In the genomic region with DNA sequence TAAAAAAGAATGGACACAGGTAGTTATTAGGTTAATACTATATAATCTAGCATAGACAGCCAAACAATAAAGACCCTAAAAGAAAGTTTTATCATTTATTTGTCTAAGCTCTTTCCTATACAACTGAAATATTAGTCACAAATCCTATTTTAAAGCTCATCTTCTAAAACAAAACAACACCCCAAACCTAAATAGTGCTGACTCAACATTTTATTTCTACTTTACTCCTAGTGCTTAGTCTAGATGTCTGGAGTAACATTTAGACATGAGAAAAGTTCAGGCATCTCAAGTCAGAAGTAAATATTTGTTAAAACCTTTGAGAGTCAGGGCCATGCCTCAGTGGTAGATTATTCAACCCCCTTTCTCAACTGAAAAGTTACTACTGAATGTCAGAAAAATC, we compare ENCODE assay signal across 35 mouse cellular contexts.
"Had no signal": no experiment of that assay in that cellular context is flagged by ENCODE, and none has a peak within 500 bp of the region (broad histone marks: within the 10 kb centered on the region; RNA-seq: fewer than 3 reads in every experiment).

No protein-coding gene starts in this region.

- H3K27me3 ChIP-seq: heart, embryonic 12.5 days; heart, embryonic 13.5 days; heart, embryonic 15.5 days; hindbrain, embryonic 12.5 days; hindbrain, embryonic 13.5 days; hindbrain, embryonic 15.5 days; intestine, embryonic 15.5 days; kidney, embryonic 15.5 days had no signal

- H3K4me2 ChIP-seq: heart, embryonic 11.5 days; heart, embryonic 12.5 days; heart, embryonic 13.5 days; heart, embryonic 15.5 days; hindbrain, embryonic 12.5 days; hindbrain, embryonic 13.5 days; hindbrain, embryonic 14.5 days; hindbrain, embryonic 15.5 days; intestine, embryonic 15.5 days; kidney, embryonic 15.5 days had no signal

- DNase-seq: heart, postnatal 10 days; heart, postnatal 14 days; heart, postnatal 36 days; heart, postnatal 4 days; kidney, adult 11 months; kidney, adult 18-20 months; kidney, adult 2 months; kidney, adult 8-10 months; kidney, adult 9 months; kidney, postnatal 10 days; kidney, postnatal 14 days; kidney, postnatal 25 days; kidney, postnatal 36 days; kidney, postnatal 4 days; layer of hippocampus, adult 9-11 months; layer of hippocampus, postnatal 36 days had no signal

- H3K36me3 ChIP-seq: intestine, embryonic 15.5 days had no signal

- H3K9me3 ChIP-seq: heart, embryonic 10.5 days; heart, embryonic 12.5 days; heart, embryonic 15.5 days; hindbrain, embryonic 10.5 days; hindbrain, embryonic 12.5 days; hindbrain, embryonic 13.5 days; hindbrain, embryonic 15.5 days; intestine, embryonic 15.5 days; kidney, embryonic 15.5 days had no signal

- H3K9ac ChIP-seq: heart, embryonic 12.5 days; heart, embryonic 13.5 days; heart, embryonic 15.5 days; hindbrain, embryonic 12.5 days; hindbrain, embryonic 13.5 days; hindbrain, embryonic 14.5 days; hindbrain, embryonic 15.5 days; intestine, embryonic 15.5 days; kidney, embryonic 15.5 days had no signal

- ATAC-seq: hindbrain, embryonic 16.5 days; hindbrain, postnatal 0 days; inflammation-experienced regulatory T-cells, adult 6 months; intestine, embryonic 15.5 days; intestine, embryonic 16.5 days; intestine, postnatal 0 days had no signal

- H3K4me1 ChIP-seq: heart, embryonic 10.5 days; heart, embryonic 12.5 days; heart, embryonic 13.5 days; heart, embryonic 15.5 days; hindbrain, embryonic 10.5 days; hindbrain, embryonic 12.5 days; hindbrain, embryonic 13.5 days; hindbrain, embryonic 15.5 days; intestine, embryonic 15.5 days; kidney, embryonic 15.5 days had no signal

- H3K4me3 ChIP-seq: heart, embryonic 10.5 days; heart, embryonic 12.5 days; heart, embryonic 13.5 days; heart, embryonic 15.5 days; hindbrain, embryonic 10.5 days; hindbrain, embryonic 12.5 days; hindbrain, embryonic 13.5 days; hindbrain, embryonic 15.5 days; intestine, embryonic 15.5 days; kidney, embryonic 15.5 days; layer of hippocampus, adult 2 months had no signal

- H3K27ac ChIP-seq: heart, embryonic 10.5 days; heart, embryonic 13.5 days; heart, embryonic 15.5 days; hindbrain, embryonic 10.5 days; hindbrain, embryonic 12.5 days; hindbrain, embryonic 13.5 days; hindbrain, embryonic 14.5 days; hindbrain, embryonic 15.5 days; hindbrain, postnatal 0 days; intestine, embryonic 15.5 days; kidney, embryonic 15.5 days; kidney, postnatal 0 days; layer of hippocampus, adult 2 months had no signal
